Mouse (Mus musculus) adrenal gland, adult 8-10 months (tissue): Measurements from ENCODE around the gene Lacc1. TPM values are rescaled to one million over a fixed set of nuclear protein-coding genes. Genes with fewer than 3 reads are reported as not detected.

Experiments
- DNase-seq: peaks from one replicate; pipeline ENCODE4 v3.0.0; 2022
- total RNA-seq, 4 experiments: library from RNA; stranded (reverse); gene quantifications; 2 replicates each; pipeline ENCODE4 v1.2.4; 2022

Gene Lacc1
- total RNA-seq, 4 experiments from 2014 or later: 7.3 to 16.5 (median 12.1) TPM

GRCm38 (mm10) chr14:76979569-76979968 lies 57.1 kb downstream of the Lacc1 start:
- no peak for DNase-seq

Other genes starting within 250 kb of the Lacc1 start
- 10 to 100 TPM in 1 of 4 experiments, 1 to 10 TPM in 3; 6.4 to 10.5 (median 8.4) TPM for gene Ccdc122, start 132 bp downstream of the Lacc1 start, total RNA-seq
- 1 to 10 TPM; 3.1 to 6.7 (median 5.2) TPM for gene Enox1, start 119.9 kb upstream of the Lacc1 start, total RNA-seq